Mouse (Mus musculus) heart, postnatal 10 days (tissue): ENCODE data around the gene Tcl1b1. TPM values are rescaled to one million over a fixed set of nuclear protein-coding genes. Genes with fewer than 3 reads are reported as not detected.
"Not testable (repeated sequence)": the region's sequence is repeated elsewhere in the genome, so short reads cannot be mapped to it uniquely, and the experiment has no call there.

Experiments used
- DNase-seq, 2 experiments: peaks; one replicate each; pipeline ENCODE4 v3.0.0; 2021
- intact Hi-C: fragments of 180-260 bp; cut with DNase I; formaldehyde crosslinking; loops from one replicate; pipeline ENCODE4 v1.15.1; 2025
- total RNA-seq, 2 experiments: library from RNA; stranded (reverse); gene quantifications; 2 replicates each; pipeline ENCODE4 v1.2.3; 2021

The Tcl1b1 gene
- not detected for total RNA-seq

GRCm38 (mm10) chr12:105159390-105159789 is at the start of gene Tcl1b1:
Tcl1b1 (plus strand) TSS chr12:105159690.
- intact Hi-C loops: no loop called here
- DNase-seq: no peak

GRCm38 (mm10) chr12:105109812-105110211 is 49.7 kb upstream of the Tcl1b1 start:
- DNase-seq: no peak
- intact Hi-C loops: no loop called here

DNA sequence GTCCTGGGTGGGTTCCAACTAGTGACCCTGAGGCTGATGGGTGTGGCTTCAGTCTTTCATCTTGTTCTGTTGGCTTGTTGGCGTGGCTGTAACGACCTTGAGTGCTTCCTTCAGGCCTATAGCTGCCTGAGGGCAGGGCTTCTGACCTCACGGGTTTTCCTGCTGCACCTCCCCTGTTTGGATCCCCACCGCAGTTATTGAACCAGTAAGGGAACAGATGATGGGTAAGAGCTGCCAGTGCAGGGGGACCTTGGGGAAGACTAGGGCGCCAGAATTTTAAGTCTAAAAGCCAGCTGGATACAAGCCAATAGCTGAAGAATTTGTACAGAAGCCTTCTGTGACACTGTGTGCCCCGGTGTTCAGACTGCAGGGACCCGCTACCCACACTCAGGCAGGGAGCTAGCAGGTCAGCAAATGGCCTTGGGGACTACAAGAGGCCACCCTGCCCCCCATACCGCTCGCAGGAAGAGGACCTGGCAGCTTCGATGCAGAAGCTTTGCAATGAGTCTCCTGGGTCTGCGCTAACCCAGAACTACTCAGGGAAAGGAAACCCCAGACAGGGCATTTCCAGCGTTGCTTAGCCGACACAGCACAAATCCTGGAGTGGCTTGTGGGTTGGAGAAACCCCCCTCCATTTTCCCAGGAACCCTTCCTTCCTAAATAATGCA is 47.0 kb upstream of the Tcl1b1 start:
- intact Hi-C loops: no loop called here
- DNase-seq: peak in 1 of 2 experiments; percentile 16

DNA sequence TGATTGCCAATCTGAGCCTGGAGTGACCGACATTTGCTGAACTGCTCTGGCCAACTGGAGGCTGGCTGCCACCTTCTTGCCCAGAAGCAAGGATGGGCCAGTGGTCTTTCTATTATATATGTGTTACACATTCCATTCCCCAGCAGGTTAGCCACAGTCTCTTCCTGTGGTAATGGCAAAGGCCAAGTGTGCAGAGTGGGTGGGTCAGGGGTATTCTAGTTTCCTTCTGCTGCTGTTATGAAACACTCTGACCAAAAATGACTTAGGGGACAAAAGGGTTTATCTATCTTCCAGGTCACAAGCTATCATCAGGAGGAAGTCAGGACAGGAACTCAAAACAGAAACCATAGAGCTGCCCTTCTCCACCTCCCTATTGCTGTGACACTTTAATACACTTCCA is 42.8 kb upstream of the Tcl1b1 start:
- DNase-seq: no peak
- intact Hi-C loops: no loop called here

GRCm38 (mm10) chr12:105125362-105125761 is 34.1 kb upstream of the Tcl1b1 start:
- intact Hi-C loops: no loop called here
- DNase-seq: no peak

DNA sequence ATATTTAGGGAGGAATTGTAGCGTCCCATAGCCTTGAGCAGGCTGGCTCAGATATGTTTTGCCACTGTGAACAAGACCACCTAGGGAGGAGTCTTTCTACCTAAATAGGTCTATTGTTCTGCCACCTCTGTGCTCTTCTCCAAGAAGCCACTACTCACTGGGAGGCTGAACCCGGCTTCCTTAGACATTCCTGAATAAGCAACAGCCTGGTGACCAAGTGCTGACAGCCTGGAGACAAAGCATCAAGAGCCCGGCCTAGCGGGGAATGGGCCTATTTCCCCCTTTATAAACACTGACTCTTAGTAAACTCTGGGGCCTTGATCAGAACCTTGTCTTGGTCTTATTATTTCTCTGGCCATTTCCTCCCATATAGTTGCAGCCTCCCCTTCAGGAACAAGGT is 33.0 kb upstream of the Tcl1b1 start:
- intact Hi-C loops: no loop called here
- DNase-seq: no peak

GRCm38 (mm10) chr12:105127607-105128006 is 31.9 kb upstream of the Tcl1b1 start:
- DNase-seq: no peak
- intact Hi-C loops: no loop called here

DNA sequence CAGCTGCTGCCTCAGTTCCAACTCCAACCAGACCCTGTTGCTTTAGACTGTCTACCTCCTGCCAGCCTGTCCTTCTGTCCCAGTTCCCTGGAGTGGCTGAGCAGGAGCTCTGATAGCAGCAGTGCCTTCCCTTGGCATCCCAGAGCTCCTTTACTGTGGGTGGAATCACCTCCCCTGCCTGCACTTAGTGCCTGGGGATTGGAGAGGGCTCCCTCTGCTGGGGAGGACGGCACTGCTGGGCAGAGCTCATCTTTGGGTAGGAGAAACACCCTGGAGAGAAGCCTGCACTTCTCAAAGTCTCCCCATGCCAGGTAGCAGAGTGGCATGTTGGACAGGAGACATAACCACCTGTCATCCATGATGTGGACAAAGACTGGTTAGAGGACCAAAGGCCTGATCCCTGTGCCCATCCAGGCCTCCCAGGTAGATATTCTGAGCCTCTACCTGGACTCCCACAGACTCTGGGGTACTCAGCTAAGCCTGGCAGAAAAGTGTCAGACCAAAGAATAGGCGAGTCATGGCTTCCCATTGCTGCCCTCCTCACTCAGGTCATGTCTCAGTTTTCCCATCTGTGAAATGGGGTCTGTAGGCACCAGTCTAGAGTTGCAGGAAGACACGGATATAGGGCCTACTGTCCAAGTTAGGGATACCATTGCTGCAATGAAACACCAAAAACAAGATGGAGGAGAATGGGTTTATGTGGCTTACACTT is 29.8 kb upstream of the Tcl1b1 start:
- intact Hi-C loops, DNase-seq: not testable (repeated sequence)

DNA sequence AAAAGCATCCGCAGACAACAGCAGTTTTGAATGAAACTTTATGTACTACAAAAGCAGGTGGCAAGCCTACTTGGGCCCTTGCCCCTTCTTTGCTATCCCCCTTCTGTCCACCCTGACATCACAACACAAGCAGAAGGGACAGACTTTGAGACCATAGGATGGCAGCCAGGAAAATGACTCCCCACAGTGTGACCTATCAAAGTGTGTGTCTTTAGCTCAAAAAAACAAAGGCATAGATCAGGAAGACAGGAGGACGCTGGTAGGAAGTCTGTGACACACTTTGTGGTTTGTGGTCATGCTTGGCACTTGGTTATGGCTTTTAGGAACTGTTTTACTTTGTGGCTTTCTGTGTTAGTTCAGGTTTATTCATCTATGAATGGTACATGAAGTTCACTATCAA is 25.3 kb upstream of the Tcl1b1 start:
- intact Hi-C loops, DNase-seq: not testable (repeated sequence)

GRCm38 (mm10) chr12:105134826-105135225 is 24.7 kb upstream of the Tcl1b1 start:
- intact Hi-C loops, DNase-seq: not testable (repeated sequence)

- DNase-seq, intact Hi-C loops: not testable (repeated sequence)
These were observed 21.8 kb upstream of the Tcl1b1 start for GRCm38 (mm10) chr12:105137729-105138128.

GRCm38 (mm10) chr12:105143096-105143495 is 16.4 kb upstream of the Tcl1b1 start:
- intact Hi-C loops: no loop called here
- no peak for DNase-seq

GRCm38 (mm10) chr12:105144928-105145327 is 14.6 kb upstream of the Tcl1b1 start:
- DNase-seq, intact Hi-C loops: not testable (repeated sequence)

GRCm38 (mm10) chr12:105145714-105146113 is 13.8 kb upstream of the Tcl1b1 start, which contains the start of gene Tcl1b2:
Tcl1b2 (plus strand) TSS chr12:105146014.
- no peak for DNase-seq
- intact Hi-C loops: no loop called here

- intact Hi-C loops: not testable (repeated sequence)
- DNase-seq: peak; percentile 11 to 17
These were observed 4.2 kb upstream of the Tcl1b1 start for GRCm38 (mm10) chr12:105155286-105155685.

- intact Hi-C loops: no loop called here
- DNase-seq: no peak
These were observed 648 bp upstream of the Tcl1b1 start for GRCm38 (mm10) chr12:105158842-105159241.

- intact Hi-C loops: no loop called here
These were observed 7.2 kb downstream of the Tcl1b1 start for GRCm38 (mm10) chr12:105166734-105167133.

GRCm38 (mm10) chr12:105173366-105173765 is 13.9 kb downstream of the Tcl1b1 start:
- no peak for DNase-seq
- intact Hi-C loops: no loop called here

More at GRCm38 (mm10) chr12:105166734-105167133, 7.2 kb downstream of the Tcl1b1 start:
- no peak for DNase-seq

DNA sequence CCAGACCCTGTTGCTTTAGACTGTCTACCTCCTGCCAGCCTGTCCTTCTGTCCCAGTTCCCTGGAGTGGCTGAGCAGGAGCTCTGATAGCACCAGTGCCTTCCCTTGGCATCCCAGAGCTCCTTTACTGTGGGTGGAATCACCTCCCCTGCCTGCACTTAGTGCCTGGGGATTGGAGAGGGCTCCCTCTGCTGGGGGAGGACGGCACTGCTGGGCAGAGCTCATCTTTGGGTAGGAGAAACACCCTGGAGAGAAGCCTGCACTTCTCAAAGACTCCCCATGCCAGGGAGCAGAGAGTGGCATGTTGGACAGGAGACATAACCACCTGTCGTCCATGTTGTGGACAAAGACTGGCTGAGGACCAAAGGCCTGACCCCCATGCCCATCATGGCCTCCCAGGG is 14.8 kb downstream of the Tcl1b1 start:
- DNase-seq: peak; percentile 36 to 60
- intact Hi-C loops: not testable (repeated sequence)

GRCm38 (mm10) chr12:105176044-105176443 is 16.6 kb downstream of the Tcl1b1 start, which contains the start of gene Tcl1b5:
Tcl1b5 (plus strand) TSS chr12:105176344.
- DNase-seq, intact Hi-C loops: not testable (repeated sequence)

DNA sequence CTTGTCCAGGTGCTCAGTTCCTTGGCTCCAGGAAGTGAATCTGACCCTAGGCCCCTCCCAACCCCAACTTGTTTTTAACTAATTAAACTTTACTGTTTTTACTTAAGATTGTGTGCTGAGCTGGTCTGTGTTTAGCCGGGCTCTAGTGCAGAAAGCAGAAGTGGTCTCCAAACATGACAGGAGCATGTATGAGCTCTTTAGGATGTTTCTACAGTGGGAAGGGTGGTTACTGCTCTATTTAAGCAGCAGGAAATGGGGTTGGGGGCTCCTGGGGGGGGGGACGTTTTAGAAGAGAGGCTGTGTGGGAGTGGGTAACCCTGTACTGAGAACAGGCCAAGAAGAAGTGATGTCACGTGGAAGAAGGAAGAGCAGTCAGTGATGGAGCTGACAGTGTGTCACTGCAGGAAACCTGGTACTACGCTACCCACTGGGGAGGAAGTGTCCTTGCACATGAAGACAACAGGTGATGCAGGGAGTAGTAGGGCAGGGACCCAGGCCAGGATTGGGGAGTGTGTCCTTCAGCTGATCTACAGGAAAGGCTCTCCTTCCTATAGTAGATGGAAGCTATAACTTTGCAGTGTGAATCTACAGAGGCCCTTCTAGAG is 21.7 kb downstream of the Tcl1b1 start:
- intact Hi-C loops: not testable (repeated sequence)

More for the DNA sequence above, 21.7 kb downstream of the Tcl1b1 start:
- not testable (repeated sequence) for DNase-seq
